Mouse (Mus musculus): ENCODE results near the gene Hoxd3.

Hoxd3 gene

GRCm38 (mm10) chr2:74679596-74679971, 32.1 kb upstream of the Hoxd3 start:
- no peak for DNase-seq

DNA sequence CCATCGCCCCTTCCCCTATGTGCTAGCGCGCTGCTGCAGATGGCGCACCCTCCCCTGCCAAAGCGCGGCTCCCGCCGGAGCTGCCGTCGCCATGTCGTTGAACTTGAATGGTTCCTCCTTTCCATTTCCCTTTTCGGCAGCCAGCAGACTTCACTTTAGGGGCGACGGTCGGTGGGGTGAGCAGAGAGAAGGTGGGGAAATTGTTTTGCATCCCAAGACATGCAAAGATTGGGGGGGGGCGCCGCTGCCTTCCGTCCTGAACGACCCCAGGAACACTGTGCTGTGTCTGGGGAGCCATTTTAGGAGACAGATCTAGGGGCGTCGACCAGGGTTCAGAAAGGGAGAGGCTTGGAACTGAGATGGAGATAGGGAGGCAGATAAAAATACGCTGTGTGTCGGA, 31.7 kb upstream of the Hoxd3 start:
- DNase-seq = no peak

GRCm38 (mm10) chr2:74680561-74681398, 30.9 kb upstream of the Hoxd3 start:
- DNase-seq = no peak

GRCm38 (mm10) chr2:74681594-74682531, 29.9 kb upstream of the Hoxd3 start:
- DNase-seq = no peak

GRCm38 (mm10) chr2:74682796-74683195, 28.9 kb upstream of the Hoxd3 start:
- no peak for DNase-seq

- no peak for DNase-seq
These were observed 28.2 kb upstream of the Hoxd3 start for GRCm38 (mm10) chr2:74683471-74683951.

- DNase-seq = no peak
These were observed 27.6 kb upstream of the Hoxd3 start for GRCm38 (mm10) chr2:74684106-74684505.

- DNase-seq = no peak
These were observed 26.6 kb upstream of the Hoxd3 start for GRCm38 (mm10) chr2:74685059-74685603.

DNA sequence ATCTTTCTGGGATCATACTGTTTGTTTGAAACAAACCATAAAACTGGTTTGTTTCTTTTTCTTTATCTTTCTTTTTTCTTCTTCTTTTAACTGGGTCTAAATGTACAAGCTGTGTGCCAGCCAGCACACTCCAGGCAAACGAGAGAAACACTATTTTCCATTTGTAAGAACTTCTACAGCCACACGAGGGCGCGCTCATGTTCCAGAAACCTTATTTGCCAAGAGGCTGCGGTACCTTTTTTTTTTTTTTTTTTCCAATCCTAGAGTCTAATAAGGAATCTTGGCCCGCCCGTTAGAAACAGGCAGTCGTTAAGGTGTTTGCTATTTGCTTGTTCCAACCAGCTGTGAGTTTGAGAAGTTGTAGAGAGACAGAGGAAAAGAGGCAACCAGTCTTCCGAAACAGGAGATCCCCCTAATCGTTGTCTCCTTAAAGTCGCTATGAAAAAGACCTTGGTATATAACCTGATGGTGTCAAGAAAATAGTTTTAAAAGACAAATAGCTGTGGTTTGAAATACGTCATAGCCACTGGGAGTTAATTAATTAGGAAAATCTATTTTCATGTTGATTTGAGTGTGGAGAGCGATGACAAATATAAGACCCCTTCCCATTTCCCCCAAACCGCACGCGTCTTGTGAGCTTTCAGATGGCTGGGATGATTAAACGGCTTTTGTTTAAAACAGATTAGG, 25.3 kb upstream of the Hoxd3 start:
- peak; percentile 83 for DNase-seq

DNA sequence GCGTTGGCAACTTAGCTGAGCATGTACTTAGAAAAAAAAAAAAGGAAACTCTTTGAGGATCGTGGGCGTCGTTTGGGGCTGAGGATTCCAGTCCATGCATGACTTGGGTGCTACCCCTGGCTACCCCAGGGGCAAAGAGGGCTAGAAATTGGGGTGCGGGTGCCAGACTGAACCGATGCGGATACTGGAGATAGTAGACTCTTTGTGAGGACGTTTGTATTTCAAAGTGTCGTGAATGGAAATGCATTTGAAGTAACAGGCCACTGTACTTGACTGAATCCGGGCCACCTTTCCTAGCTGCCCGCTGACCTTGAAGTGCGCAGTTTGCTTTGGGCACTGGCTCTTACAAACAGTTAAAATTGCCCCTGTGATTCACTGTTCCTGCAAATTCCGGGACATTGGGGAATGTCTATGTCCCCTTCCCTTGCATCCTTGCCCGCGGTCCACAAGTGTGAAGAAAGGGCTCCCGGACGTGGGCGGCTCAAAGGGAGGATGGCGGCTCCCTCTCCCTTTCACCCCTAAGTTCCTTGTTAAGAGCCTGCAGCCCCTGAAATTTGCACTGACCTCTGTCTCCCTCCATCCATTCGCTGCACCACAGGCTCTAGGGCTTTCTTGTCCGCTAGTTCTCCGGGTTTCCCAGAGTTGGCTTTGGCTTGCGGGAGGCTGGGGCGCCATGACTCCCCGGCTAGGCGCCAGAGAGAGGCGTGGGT, 24.6 kb upstream of the Hoxd3 start:
- no peak for DNase-seq

DNA sequence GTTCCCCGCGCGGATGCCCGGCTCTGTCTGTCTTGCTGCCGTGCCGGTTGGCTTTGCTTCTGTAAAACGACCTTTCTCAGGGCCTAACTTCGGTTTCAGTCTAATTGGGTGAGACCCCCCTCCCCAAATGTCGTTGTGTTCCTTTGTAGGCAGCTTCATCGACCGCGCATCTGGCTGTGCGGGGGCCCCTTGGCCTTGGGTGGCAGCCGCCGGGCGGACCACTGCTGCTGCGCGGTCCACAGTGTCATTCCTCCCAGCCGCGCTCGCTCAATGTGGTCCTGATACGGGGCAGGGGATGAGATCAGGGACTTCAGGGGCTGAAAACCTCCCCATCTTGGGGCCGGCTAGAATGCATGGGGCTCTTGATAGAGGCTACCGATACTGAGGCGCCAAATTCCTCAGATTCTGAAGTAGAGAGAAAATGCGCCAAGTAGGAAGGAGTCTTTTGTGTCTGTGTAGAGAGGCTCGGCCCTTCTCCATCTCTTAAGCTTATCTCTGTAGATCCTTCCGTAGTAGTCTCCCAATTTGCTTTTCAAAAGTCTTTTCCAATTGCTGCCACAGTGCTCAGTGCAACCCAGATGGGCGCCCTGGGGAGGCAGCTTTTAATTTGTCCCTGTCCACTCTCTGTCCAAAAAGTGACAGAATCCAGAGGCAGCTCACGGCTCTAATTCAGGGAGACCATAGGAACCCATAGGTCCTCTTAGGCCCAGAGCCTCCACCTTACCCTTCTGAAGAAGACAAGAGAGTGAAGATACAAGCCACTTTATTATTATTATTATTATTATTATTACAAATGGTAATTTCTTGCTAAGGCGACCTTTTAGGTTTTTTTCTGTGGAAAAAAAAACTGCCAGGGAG, 23.8 kb upstream of the Hoxd3 start:
- DNase-seq = no peak

DNA sequence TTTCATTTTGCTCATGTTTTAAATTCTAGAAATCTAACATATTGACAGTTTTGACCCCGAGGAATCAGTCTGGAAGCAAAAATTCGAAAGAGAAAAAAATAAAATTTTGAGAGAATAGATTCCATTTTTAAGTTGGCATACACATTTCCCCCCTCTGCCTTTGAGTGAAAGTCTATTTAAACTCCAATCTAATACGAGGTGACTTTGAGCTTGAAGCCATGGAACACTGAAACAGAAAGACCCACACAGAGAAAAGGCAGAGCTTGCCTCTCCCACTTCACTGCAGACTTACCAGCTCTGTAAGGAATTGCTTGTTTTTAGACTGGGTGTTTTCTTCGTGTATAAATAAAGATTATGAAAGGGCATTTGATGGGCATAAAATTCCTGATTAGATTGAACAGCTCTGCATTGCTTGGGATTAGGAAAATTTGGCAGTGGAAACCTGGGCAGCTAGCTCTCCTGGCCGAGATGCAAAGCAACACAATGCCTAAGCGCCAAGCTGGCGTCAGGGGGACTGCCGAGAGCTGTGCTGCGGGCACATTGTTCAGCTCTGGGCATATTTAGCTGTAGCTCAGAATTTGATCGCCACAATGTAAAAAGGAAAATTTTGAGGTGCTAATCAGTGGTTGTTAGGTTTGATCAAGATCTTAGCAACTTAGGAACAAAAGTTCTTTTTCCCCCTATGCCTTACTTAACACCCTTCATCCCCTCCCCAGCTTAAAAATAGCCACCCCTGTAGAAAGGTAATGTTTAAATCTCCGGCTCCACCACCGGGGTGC, 22.7 kb upstream of the Hoxd3 start:
- no peak for DNase-seq

GRCm38 (mm10) chr2:74689574-74690337, 22.0 kb upstream of the Hoxd3 start:
- DNase-seq = no peak

DNA sequence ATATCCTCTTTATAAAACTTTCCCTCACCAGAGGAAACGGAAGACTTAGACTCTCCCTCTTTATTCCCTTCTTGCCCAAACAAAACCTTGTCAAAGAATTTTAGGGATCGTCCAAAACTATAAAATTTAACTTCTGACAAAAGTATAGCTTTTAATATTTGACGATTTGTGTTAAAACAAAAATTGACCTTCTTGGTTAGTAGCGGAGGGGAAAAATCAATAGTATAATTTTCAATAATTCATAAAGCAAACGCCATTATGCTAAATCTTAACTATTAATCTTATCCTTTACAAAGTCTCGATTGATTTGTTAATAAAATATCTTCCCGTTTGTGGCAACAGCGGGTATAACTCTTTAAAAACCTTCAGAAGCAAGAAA, 21.4 kb upstream of the Hoxd3 start:
- DNase-seq = no peak

DNA sequence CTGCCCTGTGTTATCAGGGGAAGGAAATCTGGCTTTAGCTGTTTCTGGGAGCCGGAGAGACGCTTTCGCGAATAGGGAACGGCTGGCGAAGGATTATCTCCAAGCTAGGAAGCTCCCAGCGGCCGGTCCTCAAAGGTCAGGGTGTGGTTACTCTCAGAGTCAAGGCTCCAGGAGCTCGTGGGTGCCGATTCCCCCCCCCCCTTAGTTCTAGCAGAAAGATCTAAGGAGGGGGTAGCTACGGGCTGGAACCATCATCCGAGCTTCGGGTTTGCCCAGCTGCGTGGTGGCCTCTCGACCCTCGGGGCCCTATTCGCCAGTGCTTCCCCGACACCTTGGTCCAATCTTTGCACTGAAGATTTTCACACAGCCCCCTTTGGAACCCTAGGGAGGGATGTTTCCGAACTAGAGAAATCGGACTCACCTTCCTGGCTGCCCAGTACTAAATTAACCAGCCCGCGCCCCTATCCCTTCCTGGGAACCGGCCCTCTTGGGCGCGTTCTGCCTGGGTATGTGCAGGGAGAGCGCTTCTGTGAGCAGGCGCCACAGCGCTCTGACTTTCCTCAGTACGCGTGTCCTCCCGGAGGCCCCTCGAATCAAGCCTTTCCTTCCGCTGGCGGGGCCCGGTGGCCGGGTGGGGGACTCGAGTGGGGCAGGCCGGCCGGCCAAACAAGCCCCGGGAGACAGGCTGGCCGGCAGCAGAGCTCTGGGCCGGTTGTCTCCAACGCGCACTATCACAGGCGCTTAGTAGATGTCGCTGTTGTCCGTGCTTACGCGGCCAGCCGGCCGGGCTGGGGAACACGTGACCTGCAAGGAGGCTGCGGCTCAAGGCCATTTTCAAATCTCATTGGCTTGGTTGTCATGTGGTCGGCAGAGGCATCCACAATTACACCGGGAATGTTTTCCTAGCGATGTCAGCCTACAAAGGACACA, 20.4 kb upstream of the Hoxd3 start, which contains the start of gene Hoxd10:
Gene Hoxd10 (plus strand): TSS at position 903 of the 930 bp plus-strand sequence.
- peak; percentile 79 for DNase-seq

GRCm38 (mm10) chr2:74691995-74692807, 19.5 kb upstream of the Hoxd3 start:
- DNase-seq = no peak

DNA sequence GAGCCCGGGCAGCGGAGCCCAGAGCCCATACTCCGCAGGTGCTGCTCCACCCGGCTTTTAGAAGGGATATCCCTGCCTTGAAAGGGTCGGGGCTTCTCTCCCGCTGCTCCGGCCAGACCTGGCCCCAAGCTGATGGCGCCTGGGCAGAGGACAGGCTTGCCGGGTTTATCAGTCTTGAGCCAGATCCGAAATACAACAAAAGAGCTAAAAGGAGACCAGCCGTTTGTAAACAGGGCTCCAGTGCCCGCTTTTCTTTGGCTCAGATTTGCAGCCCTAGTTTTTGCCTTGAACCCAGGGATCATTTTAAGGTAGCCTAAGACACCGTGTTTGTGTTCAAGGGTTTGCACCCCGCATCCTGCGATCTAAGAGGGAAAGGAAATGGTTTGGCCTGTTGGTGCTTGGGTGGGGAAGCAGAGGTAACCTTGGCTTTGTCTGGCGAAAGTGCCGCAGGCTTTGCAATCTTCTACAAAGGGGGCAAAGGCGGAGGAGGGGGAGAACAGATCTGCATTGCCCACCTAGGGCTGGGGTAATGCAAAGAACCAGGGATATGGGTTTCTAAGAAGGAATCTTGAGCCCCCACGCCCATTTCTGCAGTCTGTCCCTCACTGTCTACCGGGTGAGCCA, 18.8 kb upstream of the Hoxd3 start:
- DNase-seq = no peak

All from retina, postnatal 1 day (tissue).